Mouse (Mus musculus): Measurements from ENCODE around the gene Prr14l.
"Not testable (repeated sequence)": the region's sequence is repeated elsewhere in the genome, so short reads cannot be mapped to it uniquely, and the experiment has no call there.

Gene Prr14l

GRCm38 (mm10) chr5:32786454-32786853 lies 67.6 kb downstream of the Prr14l start:
- not testable (repeated sequence) for DNase-seq (ENCODE audit: low spot score)

DNA sequence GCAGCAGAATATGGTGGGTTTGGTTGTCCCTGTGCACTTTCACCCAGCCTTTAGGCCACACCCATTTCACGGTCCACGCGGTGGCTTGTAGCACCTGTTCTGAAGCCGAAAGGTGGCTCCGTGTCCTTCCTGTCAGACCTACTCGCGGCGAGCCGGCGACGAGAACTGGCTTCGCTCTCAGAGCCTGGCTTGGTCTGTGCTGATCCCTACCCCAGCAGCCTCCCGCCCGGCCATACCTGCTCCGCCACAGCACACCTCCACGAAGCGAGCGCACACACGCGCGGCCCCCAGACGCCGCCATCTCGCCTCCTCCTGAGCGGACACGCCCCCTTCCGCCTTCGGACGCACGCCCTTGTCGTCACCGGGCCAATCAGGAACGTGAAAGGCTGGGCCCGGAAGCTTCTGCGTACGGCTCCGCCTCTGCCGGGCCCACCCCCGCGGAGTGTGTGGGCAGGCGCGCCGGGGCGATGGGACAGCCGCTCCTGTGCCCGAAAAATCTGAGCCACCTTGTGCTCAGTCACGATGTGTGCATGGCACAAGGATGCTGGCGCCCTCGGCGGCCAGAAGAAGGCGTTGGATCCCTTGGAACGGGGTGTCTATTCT lies 68.6 kb downstream of the Prr14l start, which contains the start of gene Pisd:
Gene Pisd, minus strand, starts transcription at position 334 of the 603 bp plus-strand sequence.
- DNase-seq (ENCODE audit: low spot score): peak; percentile 95

DNA sequence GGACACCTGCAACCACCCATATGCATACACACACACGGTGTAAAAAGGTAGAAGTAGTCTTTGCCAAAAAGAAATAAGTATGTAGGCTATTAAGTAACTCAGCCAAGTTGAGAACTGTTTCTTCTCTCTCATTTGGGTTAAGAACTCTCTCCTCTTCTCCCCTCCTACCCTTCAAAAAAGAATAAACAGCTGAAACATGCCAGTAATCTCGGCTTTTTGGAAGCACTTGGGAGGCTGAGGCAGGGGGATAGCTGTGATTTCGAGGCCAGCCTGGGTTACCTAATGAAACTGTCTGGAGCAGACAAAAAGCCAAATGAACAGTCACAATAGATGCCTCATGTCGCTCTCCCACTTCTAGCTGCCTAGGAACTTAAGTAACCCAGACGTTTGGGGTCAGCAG lies 69.3 kb downstream of the Prr14l start:
- no peak for DNase-seq (ENCODE audit: low spot score)

GRCm38 (mm10) chr5:32781596-32781995 lies 72.5 kb downstream of the Prr14l start:
- DNase-seq (ENCODE audit: low spot score): no peak

DNA sequence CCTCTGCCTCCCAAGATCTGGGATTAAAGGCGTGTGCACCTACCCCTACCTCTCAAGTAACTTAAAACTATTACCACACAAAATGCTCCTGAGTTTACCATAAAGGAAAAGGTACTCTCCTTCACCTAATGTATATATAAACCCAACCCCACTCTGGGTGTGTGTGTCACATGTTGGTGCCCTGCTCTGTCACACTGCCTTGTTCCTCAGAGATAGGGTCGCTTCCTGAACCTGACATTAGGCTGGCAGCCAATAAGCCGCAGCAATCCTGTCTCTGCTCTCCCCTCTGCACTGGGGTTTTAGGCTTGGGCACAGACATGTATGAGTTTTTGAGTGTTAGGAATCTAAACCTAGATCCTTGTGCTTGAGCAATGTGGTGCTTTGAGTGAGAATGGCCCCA lies 75.9 kb downstream of the Prr14l start:
- DNase-seq (ENCODE audit: low spot score): no peak

- DNase-seq (ENCODE audit: low spot score): no peak
Observed at GRCm38 (mm10) chr5:32772361-32772760, 81.7 kb downstream of the Prr14l start.

GRCm38 (mm10) chr5:32767636-32768373 lies 86.3 kb downstream of the Prr14l start:
- peak; percentile 17 for DNase-seq (ENCODE audit: low spot score)

DNA sequence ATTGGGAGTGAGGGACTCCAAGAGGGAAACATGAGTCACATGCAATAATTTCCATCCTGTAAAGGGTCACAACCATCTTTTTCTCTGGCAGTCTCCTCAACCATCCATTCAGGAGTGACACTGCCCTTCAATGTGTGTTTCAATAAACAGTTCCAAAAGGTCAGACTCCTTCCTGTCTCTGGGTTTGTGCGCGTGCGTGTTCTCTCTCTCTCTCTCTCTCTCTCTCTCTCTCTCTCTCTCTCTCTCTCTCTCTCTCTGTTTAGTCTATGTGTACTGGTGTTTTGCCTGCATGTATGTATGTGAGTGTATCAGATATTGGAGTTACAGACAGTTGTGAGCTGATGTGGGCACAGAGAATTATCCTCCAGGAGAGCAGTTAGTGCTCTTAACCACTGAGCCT lies 87.1 kb downstream of the Prr14l start:
- peak; percentile 12 for DNase-seq (ENCODE audit: low spot score)

DNA sequence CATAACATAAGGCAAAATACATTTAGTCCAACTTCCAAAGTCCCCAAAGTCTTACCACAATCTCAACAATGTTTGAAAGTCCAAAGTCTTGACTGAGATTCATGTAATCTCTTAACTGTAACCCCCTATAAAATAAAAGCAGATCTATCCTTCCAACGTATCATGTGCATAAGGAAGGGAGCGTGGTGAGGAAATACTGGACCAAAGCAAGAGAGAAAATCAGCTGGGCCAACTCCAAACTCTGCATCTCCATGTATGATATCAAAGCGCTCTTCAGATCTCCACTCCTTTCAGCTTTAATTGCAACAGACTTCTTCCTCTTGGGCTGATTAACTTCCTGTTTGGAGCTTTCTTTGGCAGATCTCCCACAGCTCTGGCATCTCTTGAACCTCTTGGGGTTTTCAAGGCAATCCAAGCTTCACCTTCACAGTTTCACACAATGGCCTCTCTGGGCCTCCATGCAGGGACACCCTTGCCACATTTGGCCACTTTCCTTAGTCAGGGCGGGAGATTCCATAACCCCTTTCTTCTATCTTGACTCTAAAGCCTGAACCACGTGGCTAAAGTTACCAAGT lies 92.4 kb downstream of the Prr14l start:
- no peak for DNase-seq (ENCODE audit: low spot score)

GRCm38 (mm10) chr5:32760787-32761186 lies 93.3 kb downstream of the Prr14l start:
- no peak for DNase-seq (ENCODE audit: low spot score)

- DNase-seq (ENCODE audit: low spot score): not testable (repeated sequence)
Observed at GRCm38 (mm10) chr5:32760352-32760751, 93.7 kb downstream of the Prr14l start.

DNA sequence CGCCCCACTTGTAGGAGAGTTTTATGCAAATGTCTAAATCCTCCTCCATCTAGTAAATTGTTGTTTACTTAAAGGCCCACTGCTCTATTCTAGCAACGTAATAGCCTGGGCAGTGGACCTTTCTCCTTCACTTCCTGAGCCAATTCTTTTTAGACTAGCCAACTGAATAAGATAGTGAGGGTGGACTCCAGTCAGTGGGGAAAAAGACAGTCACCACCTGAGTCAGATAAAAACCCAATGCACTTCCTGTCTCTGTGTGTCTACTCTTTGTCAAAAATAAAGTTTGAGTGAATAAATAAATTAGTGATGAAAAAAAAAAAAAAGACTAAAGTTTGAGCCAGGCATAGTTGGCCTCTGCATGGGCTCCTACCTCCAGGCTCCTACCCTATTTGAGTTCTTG lies 94.4 kb downstream of the Prr14l start:
- DNase-seq (ENCODE audit: low spot score): no peak

GRCm38 (mm10) chr5:32756141-32756540 lies 97.9 kb downstream of the Prr14l start:
- no peak for DNase-seq (ENCODE audit: low spot score)

DNA sequence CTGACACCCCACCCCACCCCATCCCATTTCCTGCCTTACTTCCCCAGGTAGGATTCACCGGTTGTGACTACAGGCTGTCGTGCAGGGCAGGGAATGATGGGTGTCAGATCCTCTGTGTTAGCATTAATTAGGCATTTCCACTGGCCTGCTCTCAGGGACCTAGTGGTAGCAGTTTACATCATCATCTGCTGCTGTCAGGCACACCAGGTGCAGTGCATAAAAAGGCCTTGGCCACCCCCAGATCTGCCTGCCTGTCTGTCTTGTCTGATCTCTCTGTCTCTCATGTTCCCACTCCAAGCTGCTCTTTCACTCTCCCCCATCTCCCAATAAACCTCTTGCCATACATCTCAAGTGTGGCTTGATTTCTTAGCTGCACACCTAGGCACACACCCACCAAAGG lies 102.3 kb downstream of the Prr14l start:
- DNase-seq (ENCODE audit: low spot score): no peak

- DNase-seq (ENCODE audit: low spot score): no peak
Observed at GRCm38 (mm10) chr5:32748936-32749335, 105.1 kb downstream of the Prr14l start.

DNA sequence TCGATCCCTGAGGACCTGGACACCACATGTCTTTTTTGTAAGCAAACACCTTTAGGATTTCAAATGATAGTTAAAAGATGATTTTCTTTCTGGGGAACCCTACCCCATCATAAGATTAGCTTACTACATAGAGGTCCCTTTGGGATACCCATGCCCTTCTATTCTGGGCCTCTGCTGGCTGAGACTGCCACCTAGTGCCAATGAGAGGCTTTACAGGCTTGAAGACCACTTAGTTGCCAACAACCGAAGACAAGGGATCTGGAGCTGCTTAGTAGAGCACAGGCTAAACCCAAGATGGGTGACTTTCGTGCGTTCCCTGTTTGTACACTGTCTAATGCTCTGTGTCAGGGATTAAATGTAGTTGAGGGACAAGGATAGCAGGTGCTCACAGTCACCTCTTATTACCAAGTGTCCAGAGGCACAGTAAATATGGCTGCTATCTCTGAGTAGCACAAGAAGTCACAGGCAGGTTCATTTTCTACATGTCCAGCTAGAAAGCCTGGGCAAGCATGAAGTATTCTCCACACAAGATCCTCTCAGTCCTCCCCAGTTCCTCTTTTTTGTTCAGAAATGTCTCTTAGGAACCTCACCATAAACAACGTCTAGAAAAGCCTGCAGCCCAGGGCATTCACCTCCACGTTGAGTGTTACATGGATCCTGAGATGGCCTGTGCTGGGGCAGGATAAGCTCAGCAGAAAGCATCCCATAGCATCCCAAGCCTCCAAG lies 106.2 kb downstream of the Prr14l start:
- DNase-seq (ENCODE audit: low spot score): peak; percentile 44

DNA sequence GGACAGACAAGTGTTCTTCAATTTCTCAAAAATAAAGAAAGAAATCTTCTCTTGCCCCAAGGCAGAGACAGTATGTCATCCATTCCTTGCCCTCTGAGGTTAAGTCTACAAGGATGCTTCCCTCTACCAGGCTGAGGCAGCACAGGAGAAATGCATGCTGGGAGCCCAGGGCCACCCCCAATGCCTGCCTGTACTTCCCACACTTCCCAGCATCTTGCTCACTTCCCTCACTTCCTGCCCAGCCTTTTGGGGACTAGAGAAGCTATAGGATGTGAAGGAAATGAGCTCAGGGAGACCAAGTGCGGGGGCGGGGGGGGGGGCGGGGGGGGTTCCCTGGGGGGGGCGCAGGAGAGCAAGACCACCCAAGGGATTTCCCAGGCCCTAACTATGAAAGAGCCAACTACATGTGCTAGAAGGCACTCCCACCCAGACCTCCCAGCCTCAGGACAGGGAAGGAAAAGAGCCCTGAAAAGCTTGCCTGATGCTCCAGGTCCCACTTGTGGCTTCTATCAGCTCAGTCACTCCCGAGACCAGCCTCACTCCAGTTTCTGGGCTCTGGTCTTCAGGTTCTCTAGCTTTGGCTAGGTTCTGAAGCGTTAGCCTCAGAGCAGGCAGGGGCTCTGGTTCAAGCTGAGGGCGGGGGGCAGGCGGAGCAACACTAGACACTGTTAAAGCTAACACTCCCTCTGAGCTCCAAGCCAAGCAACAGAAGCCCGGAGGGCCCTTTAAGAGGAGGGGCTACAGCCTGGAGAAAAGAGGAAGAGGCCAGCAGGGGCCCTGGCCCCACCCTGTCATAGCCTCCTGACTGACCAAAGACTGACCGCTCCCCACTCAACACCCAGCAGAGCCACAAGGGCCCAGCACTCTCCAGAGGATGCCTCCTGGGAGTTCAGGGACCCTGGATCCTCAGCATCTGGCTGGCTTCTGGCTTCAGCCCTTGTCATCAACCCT lies 108.1 kb downstream of the Prr14l start:
- no peak for DNase-seq (ENCODE audit: low spot score)

DNA sequence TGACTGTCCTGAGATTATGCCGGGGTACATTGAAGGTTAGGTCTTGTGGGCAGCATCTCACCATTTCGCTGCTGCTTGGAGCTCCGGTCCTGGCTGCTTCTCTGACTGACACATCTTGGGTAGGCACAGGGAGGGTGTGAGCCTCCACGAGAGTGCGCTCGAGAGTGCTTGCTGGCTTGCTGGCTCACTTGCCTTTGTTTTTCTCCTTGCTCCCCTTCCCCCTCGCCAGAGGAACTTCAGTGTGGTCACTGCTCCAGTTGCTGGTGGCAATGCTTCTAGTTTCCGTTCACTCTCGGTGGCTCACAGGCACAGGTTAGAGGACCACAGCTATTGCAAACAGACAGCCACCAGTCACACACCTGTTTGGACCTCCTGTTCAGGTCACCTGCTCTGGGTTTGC lies 111.9 kb downstream of the Prr14l start:
- DNase-seq (ENCODE audit: low spot score): no peak

DNA sequence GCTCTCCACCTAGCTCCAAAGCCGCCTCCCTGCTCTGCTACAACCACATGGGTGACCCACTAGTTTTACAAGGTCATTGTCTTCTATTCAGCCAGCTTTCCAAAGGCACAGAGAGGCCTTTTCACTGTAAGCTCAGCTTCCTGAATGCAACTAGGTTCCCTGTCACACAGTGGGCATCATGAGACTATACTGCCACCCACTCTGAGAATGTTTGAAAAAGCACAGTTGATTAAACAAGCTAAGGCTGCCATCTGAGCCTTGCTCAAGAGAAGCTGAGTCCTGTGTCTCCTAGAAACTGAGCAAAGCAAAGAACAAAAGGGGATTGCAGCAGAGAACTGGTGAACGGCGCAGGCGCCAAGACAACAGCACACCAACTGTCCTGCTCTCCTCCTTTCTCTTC lies 112.7 kb downstream of the Prr14l start:
- DNase-seq (ENCODE audit: low spot score): not testable (repeated sequence)

DNA sequence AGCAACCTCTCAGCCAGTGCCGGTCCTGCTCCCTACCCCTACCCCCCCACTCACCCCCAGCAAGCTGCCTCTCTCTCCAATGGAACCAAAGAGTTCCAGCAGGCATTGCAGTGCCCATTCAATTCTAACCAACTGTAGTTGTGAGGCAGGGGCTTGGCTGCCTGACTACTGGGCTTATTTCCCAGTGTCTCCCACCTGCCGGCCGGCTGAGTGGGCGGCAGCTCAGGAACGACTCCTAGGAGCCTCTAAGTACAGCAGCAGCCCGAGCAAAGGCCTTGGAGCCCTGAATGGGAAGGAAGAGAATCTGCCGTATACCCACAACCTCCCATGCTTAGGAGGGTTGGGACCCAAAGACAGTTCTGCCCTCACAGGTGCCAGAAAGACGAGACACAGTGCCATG lies 113.2 kb downstream of the Prr14l start:
- DNase-seq (ENCODE audit: low spot score): not testable (repeated sequence)

- DNase-seq (ENCODE audit: low spot score): no peak
Observed at GRCm38 (mm10) chr5:32740138-32740537, 113.9 kb downstream of the Prr14l start.
